Mouse (Mus musculus): ENCODE measurements at regions not wholly inside any gene's neighbourhood (a gene's known extent, or its start where the extent isn't known, plus 50 kb on each side); places are given as distances from the start of the nearest gene placed in this dataset.

- ATAC-seq = 0 out of 2 replicates have a peak, but pooled peaks have one; percentile 18
Observed at GRCm38 (mm10) chrX:145758406-145758805, 253.4 kb upstream of the Amot start.

GRCm38 (mm10) chrX:145753427-145753826 is 248.4 kb upstream of the Amot start:
- ATAC-seq = no peak
- no peaks in the 10 kb centered on the region for H3K27me3 ChIP-seq (replicated peaks; ENCODE audit: control insufficient read depth, insufficient read depth, low read length)
- no peaks in the 10 kb centered on the region for H3K36me3 ChIP-seq (ENCODE audit: control insufficient read depth, insufficient read depth, low read length)
- H3K9me3 ChIP-seq (replicated peaks; ENCODE audit: control insufficient read depth, low read length) = no peaks in the 10 kb centered on the region
- H3K27ac ChIP-seq (ENCODE audit: low read depth, low read length) = no peak overlapping the region
- 94% methylated on average over 2 of the region's 2 CpGs for WGBS
- no peak overlapping the region for H3K4me3 ChIP-seq (ENCODE audit: low read depth, low read length)
- no peaks in the 10 kb centered on the region for H3K4me1 ChIP-seq (ENCODE audit: control insufficient read depth, insufficient read depth, low read length)
- H3K4me2 ChIP-seq (ENCODE audit: low read length) = no peak overlapping the region
- no peak overlapping the region for H3K9ac ChIP-seq (ENCODE audit: low read length)
- no peak for DNase-seq (ENCODE audit: low spot score)

More at GRCm38 (mm10) chrX:145758406-145758805, 253.4 kb upstream of the Amot start:
- H3K36me3 ChIP-seq (ENCODE audit: control insufficient read depth, insufficient read depth, low read length) = no peaks in the 10 kb centered on the region
- H3K4me3 ChIP-seq (ENCODE audit: low read depth, low read length) = no peak overlapping the region
- H3K4me1 ChIP-seq (ENCODE audit: control insufficient read depth, insufficient read depth, low read length) = no peaks in the 10 kb centered on the region
- WGBS = 45% methylated on average over 5 of the region's 5 CpGs
- H3K9me3 ChIP-seq (replicated peaks; ENCODE audit: control insufficient read depth, low read length) = no peaks in the 10 kb centered on the region
- no peaks in the 10 kb centered on the region for H3K27me3 ChIP-seq (replicated peaks; ENCODE audit: control insufficient read depth, insufficient read depth, low read length)
- no peak overlapping the region for H3K27ac ChIP-seq (ENCODE audit: low read depth, low read length)
- H3K9ac ChIP-seq (ENCODE audit: low read length) = no peak overlapping the region
- H3K4me2 ChIP-seq (ENCODE audit: low read length) = no peak overlapping the region
- DNase-seq (ENCODE audit: low spot score) = peak; percentile 46
